Mouse (Mus musculus): ENCODE results near the gene Adat1. TPM values are rescaled to one million over a fixed set of nuclear protein-coding genes. Genes with fewer than 3 reads are reported as not detected.

Adat1 gene
- 4.9 and 6.0 TPM in 2 replicates for polyA plus RNA-seq (2014; fragmentation: Nextera tagmentation; extraction: Ambion mirVana)

DNA sequence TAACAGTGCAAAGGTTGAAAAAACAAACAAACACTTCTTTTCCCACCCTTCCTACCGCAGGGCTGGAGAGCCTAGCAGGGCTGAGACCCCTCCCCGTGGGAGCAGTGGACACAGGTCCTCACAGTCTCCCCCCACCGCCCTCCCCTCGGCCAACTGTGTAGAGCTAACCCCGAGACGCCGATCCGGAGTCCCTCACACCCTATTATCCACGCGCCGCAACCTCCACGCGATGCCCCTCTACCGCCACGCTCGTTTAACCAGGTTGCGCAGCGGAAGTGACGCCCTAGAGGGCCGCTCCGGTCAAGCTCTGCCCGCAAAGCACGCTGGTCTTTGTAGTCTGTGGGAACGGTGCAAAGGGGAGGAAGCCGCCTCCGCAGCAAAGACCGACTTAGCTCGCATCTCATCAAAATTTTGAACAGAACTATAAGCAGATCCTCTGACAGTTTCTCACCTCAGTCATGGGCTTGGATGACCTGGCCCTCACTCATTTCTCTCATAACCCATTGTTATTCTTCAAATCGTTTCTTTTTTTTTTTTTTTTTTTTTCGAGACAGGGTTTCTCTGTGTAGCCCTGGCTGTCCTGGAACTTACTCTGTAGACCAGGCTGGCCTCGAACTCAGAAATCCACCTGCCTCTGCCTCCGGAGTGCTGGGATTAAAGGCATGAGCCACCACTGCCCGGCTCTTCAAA is at the start of gene Adat1:
Gene Adat1, minus strand, starts transcription at position 290 of the 690 bp plus-strand sequence.
- peak within 1 kb of the TSS; percentile 39; the same call in 1 of the 2 replicates for H3K27ac ChIP-seq
- H3K4me2 ChIP-seq (replicated peaks): peak within 1 kb of the TSS; percentile 71
- peaks cover 65% of the 10 kb centered on the region for H3K36me3 ChIP-seq (replicated peaks; ENCODE audit: control insufficient read depth, insufficient read depth)
- peaks cover 5% of the 10 kb centered on the region; the same call in 1 of the 2 replicates for H3K4me1 ChIP-seq (replicated peaks; ENCODE audit: control insufficient read depth, insufficient read depth, low read length)
- WGBS: 4% methylated on average over 32 of the region's 33 CpGs
- H3K4me3 ChIP-seq (replicated peaks; ENCODE audit: low read length): peak within 1 kb of the TSS; percentile 63
- no peaks in the 10 kb centered on the region for H3K27me3 ChIP-seq (ENCODE audit: control insufficient read depth, insufficient read depth, low read length)
- no peaks in the 10 kb centered on the region for H3K9me3 ChIP-seq (ENCODE audit: control insufficient read depth, low read length)
- DNase-seq (ENCODE audit: low spot score) (peak; percentile 90), ATAC-seq (ENCODE audit: low FRiP score) (peak; percentile 97)
- peak within 1 kb of the TSS; percentile 82 for H3K9ac ChIP-seq

DNA sequence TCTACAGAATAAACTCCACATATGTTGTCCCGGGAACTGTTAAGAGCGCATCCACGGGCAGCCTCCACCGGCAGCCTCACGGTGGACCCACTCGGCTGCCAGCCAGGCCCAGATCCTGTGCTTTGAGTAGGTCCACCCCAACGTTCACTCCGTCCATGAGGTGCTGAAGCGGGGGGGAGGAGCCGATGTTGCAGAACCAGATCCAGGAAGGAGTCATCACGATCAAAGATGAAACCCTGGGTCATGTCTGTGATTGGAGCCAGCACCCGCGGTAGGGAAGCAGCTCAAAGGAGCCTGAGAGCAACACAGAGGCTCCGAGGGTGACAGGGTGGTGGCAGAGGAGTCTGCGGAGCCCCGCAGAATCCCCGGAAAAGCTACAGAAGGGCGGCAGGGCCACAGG is 45.4 kb upstream of the Adat1 start:
- Histone ChIP-seq H3K27ac (no peak overlapping the region), H3K9me3 (ENCODE audit: control insufficient read depth, low read length) (no peaks in the 10 kb centered on the region), H3K27me3 (ENCODE audit: control insufficient read depth, insufficient read depth, low read length) (no peaks in the 10 kb centered on the region), H3K4me1 (replicated peaks; ENCODE audit: control insufficient read depth, insufficient read depth, low read length) (no peaks in the 10 kb centered on the region), H3K4me3 (replicated peaks; ENCODE audit: low read length) (no peak overlapping the region), H3K36me3 (replicated peaks; ENCODE audit: control insufficient read depth, insufficient read depth) (no peaks in the 10 kb centered on the region), H3K9ac (no peak overlapping the region), H3K4me2 (replicated peaks) (no peak overlapping the region)
- ATAC-seq (ENCODE audit: low FRiP score): no peak
- no peak for DNase-seq (ENCODE audit: low spot score)
- 83% methylated on average over 18 of the region's 18 CpGs for WGBS

DNA sequence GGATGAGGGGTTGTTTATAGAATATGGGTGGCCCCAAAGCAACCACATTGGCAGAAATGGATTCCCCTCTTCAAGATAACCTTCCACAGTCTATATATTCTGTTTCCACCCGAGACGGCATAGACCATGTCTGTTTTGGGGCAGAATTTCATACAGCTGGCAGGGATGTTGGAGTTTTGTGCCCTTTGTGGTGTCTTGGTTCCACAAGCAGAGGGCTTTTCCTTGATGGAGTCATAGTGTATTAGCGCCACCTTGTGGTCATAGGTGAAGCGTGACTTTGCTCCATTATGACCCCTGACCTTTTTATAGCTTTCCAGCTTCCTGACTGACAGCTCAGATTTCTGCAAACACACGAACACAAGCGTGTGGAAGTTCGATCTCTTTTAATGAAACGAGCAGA is 42.5 kb upstream of the Adat1 start:
- Histone ChIP-seq H3K9me3 (ENCODE audit: control insufficient read depth, low read length) (no peaks in the 10 kb centered on the region), H3K4me3 (replicated peaks; ENCODE audit: low read length) (no peak overlapping the region), H3K27me3 (ENCODE audit: control insufficient read depth, insufficient read depth, low read length) (no peaks in the 10 kb centered on the region), H3K36me3 (replicated peaks; ENCODE audit: control insufficient read depth, insufficient read depth) (no peaks in the 10 kb centered on the region), H3K4me1 (replicated peaks; ENCODE audit: control insufficient read depth, insufficient read depth, low read length) (no peaks in the 10 kb centered on the region), H3K4me2 (replicated peaks) (no peak overlapping the region), H3K27ac (no peak overlapping the region), H3K9ac (no peak overlapping the region)
- ATAC-seq (ENCODE audit: low FRiP score) (no peak), DNase-seq (ENCODE audit: low spot score) (peak; percentile 64)
- WGBS: 14% methylated on average over 8 of the region's 8 CpGs

DNA sequence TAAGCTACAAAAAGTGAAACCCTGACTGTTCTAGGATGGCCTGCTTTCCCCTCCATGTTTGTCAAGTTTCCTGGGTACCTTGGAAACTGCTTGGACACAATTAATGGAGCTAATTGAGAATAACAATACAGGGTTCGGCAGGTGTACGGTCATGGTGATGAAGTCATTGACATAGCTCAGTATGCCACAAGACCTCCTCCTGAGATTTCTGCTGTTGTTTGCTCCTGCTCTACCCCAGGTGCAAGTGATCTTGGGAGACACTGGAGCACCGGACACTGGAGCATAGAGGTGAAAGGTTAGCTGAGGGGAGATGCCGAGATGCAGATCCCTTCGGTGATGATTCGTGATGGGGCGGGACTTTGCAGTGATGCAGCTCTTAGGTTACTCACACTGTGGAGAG is 41.0 kb upstream of the Adat1 start:
- H3K9ac ChIP-seq: no peak overlapping the region
- H3K4me3 ChIP-seq (replicated peaks; ENCODE audit: low read length): no peak overlapping the region
- H3K4me1 ChIP-seq (replicated peaks; ENCODE audit: control insufficient read depth, insufficient read depth, low read length): no peaks in the 10 kb centered on the region
- no peaks in the 10 kb centered on the region for H3K27me3 ChIP-seq (ENCODE audit: control insufficient read depth, insufficient read depth, low read length)
- DNase-seq (ENCODE audit: low spot score): no peak
- H3K36me3 ChIP-seq (replicated peaks; ENCODE audit: control insufficient read depth, insufficient read depth): no peaks in the 10 kb centered on the region
- WGBS: 43% methylated on average over 7 of the region's 7 CpGs
- no peak for ATAC-seq (ENCODE audit: low FRiP score)
- no peaks in the 10 kb centered on the region for H3K9me3 ChIP-seq (ENCODE audit: control insufficient read depth, low read length)
- no peak overlapping the region for H3K4me2 ChIP-seq (replicated peaks)
- no peak overlapping the region for H3K27ac ChIP-seq

DNA sequence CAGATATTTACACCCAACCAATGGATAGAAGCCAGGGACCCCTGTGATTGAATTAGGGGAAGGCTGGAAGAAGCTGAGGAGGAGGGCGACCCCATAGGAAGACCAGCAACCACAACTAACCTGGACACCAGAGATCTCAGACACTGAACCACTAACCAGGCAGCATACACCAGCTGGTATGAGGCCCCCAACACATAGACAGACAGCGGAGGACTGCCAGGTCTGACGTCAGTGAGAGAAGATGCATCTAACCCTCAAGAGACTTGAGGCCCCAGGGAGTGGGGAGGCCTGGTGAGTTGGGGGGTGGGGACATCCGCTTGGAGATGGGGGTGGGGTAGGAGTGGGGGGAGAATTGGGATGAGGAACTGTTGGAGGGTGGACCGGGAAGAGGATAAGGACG is 38.6 kb upstream of the Adat1 start:
- Histone ChIP-seq H3K4me2 (replicated peaks) (no peak overlapping the region), H3K4me1 (replicated peaks; ENCODE audit: control insufficient read depth, insufficient read depth, low read length) (no peaks in the 10 kb centered on the region), H3K36me3 (replicated peaks; ENCODE audit: control insufficient read depth, insufficient read depth) (no peaks in the 10 kb centered on the region), H3K9ac (no peak overlapping the region), H3K27ac (no peak overlapping the region), H3K4me3 (replicated peaks; ENCODE audit: low read length) (no peak overlapping the region), H3K27me3 (ENCODE audit: control insufficient read depth, insufficient read depth, low read length) (no peaks in the 10 kb centered on the region), H3K9me3 (ENCODE audit: control insufficient read depth, low read length) (no peaks in the 10 kb centered on the region)
- DNase-seq (ENCODE audit: low spot score) (no peak), ATAC-seq (ENCODE audit: low FRiP score) (no peak)
- 56% methylated on average over 6 of the region's 6 CpGs for WGBS

DNA sequence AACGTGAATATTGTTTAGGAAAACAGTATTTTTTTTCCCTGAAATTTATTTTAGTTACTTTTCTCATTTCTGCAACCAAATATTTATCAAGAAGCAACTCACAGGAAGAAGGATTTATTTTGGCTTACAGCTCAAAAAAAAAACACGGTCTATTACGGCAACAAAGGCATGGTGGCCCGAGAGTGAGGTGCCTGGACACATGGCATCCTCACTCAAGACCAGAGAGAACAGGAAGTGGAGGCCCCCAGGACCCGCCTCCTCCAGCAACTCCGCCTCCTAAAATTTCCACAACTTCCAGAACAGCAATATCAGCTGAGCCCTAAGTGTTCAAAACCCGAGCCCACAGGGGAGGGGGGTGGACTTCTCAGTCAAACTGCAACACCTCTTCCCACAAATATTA is 37.4 kb upstream of the Adat1 start:
- Histone ChIP-seq H3K4me3 (replicated peaks; ENCODE audit: low read length) (no peak overlapping the region), H3K27ac (no peak overlapping the region), H3K4me2 (replicated peaks) (no peak overlapping the region), H3K27me3 (ENCODE audit: control insufficient read depth, insufficient read depth, low read length) (no peaks in the 10 kb centered on the region), H3K4me1 (replicated peaks; ENCODE audit: control insufficient read depth, insufficient read depth, low read length) (no peaks in the 10 kb centered on the region), H3K36me3 (replicated peaks; ENCODE audit: control insufficient read depth, insufficient read depth) (no peaks in the 10 kb centered on the region), H3K9ac (no peak overlapping the region), H3K9me3 (ENCODE audit: control insufficient read depth, low read length) (no peaks in the 10 kb centered on the region)
- no peak for ATAC-seq (ENCODE audit: low FRiP score)
- DNase-seq (ENCODE audit: low spot score): no peak
- 90% methylated on average over 7 of the region's 7 CpGs for WGBS

DNA sequence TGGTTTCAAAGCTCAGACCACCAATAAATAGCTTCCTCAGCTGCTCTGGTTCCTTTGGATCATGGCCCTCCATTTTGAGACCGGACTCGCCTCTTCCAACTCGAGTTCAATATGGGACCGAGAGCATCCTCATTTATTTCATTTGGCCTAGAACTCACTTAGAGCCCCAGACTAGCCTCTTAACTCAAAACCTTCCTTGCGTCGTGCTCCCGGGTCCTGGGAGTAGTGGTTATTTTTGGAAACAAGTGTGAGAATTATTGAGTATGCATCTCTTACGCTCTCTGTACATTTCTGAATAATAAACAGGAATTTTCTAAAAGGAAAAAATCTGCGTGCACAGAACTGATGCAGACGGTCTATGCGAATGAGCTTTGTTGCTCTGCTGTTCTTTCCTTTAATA is 22.8 kb upstream of the Adat1 start, which contains the start of gene Gm6793:
Gene Gm6793, minus strand, starts transcription at position 101 of the 400 bp plus-strand sequence.
- H3K4me1 ChIP-seq (replicated peaks; ENCODE audit: control insufficient read depth, insufficient read depth, low read length): peaks cover 19% of the 10 kb centered on the region
- H3K4me2 ChIP-seq (replicated peaks): no peak within 1 kb of the TSS
- no peaks in the 10 kb centered on the region for H3K27me3 ChIP-seq (ENCODE audit: control insufficient read depth, insufficient read depth, low read length)
- no peak within 1 kb of the TSS for H3K27ac ChIP-seq
- H3K4me3 ChIP-seq (replicated peaks; ENCODE audit: low read length): no peak within 1 kb of the TSS
- no peaks in the 10 kb centered on the region for H3K9me3 ChIP-seq (ENCODE audit: control insufficient read depth, low read length)
- H3K36me3 ChIP-seq (replicated peaks; ENCODE audit: control insufficient read depth, insufficient read depth): peaks cover 48% of the 10 kb centered on the region
- H3K9ac ChIP-seq: no peak within 1 kb of the TSS
- DNase-seq (ENCODE audit: low spot score) (no peak), ATAC-seq (ENCODE audit: low FRiP score) (no peak)
- WGBS: 96% methylated on average over 11 of the region's 11 CpGs

DNA sequence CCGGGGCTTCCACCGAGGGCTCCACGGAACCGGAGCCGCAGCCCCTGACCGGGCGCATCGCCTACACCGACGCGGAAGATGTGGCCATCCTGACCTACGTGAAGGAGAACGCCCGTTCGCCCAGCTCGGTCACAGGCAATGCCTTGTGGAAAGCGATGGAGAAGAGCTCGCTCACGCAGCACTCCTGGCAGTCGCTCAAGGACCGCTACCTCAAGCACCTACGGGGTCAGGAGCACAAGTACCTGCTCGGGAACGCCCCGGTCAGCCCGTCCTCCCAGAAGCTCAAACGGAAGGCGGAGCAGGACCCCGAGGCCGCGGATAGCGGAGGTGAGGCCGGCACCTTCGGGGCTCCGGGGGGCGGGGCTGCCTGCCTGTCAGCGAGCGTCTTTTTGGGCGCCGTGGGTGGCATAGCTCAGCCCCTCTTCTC is 19.7 kb upstream of the Adat1 start:
- peak overlapping the region; percentile 77 for H3K27ac ChIP-seq
- DNase-seq (ENCODE audit: low spot score): no peak
- H3K36me3 ChIP-seq (replicated peaks; ENCODE audit: control insufficient read depth, insufficient read depth): peaks cover 17% of the 10 kb centered on the region
- under 1% methylated on average over 39 of the region's 40 CpGs for WGBS
- no peaks in the 10 kb centered on the region for H3K27me3 ChIP-seq (ENCODE audit: control insufficient read depth, insufficient read depth, low read length)
- no peaks in the 10 kb centered on the region for H3K9me3 ChIP-seq (ENCODE audit: control insufficient read depth, low read length)
- peaks cover 19% of the 10 kb centered on the region for H3K4me1 ChIP-seq (replicated peaks; ENCODE audit: control insufficient read depth, insufficient read depth, low read length)
- H3K4me3 ChIP-seq (replicated peaks; ENCODE audit: low read length): peak overlapping the region; percentile 88
- peak overlapping the region; percentile 89 for H3K4me2 ChIP-seq (replicated peaks)
- H3K9ac ChIP-seq: peak overlapping the region; percentile 91
- ATAC-seq (ENCODE audit: low FRiP score): no peak; the same call in 1 of the 2 replicates

DNA sequence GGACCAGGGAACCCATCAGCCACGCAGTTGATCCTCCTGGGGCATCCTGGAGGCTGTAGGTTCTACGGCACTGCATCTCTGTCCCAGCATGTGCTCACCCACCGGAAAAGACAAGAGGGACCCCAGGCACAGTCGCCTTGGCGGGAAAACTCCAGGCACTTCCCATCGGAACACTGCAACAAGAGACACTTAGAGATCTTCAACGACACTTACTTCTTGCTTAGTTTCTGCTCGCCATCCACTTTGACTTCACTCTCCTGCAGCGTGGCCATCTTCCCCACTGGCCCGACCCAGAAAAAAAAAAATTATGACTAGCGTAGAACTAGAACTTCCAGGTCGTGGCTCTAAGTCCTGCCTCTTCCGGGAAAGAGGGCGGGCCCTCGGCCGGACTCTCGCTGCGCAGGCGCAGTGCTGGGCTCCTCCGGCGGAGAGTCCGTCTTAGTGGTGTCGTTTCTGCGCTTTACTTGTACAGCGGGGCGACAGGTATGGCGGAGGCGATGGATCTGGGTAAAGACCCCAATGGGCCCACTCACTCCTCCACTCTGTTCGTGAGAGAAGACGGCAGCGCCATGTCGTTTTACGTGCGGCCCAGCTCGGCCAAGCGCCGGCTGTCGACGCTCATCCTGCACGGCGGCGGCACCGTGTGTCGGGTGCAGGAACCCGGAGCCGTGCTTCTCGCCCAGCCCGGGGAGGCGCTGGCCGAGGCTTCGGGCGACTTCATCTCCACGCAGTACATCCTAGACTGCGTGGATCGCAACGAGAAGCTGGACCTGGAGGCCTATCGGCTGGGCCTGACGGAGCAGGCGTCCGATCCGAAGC is 19.1 kb upstream of the Adat1 start, which contains the start of the genes Kars and Terf2ip:
Gene Kars, minus strand, starts transcription at position 327 of the 819 bp plus-strand sequence.
Gene Terf2ip, plus strand, starts transcription at position 402 of the 819 bp plus-strand sequence.
- WGBS: under 1% methylated on average over 61 of the region's 61 CpGs
- Histone ChIP-seq H3K27me3 (ENCODE audit: control insufficient read depth, insufficient read depth, low read length) (no peaks in the 10 kb centered on the region), H3K9ac (peak within 1 kb of the TSS; percentile 91), H3K4me2 (replicated peaks) (peak within 1 kb of the TSS; percentile 89), H3K27ac (peak within 1 kb of the TSS; percentile 77), H3K4me1 (replicated peaks; ENCODE audit: control insufficient read depth, insufficient read depth, low read length) (peaks cover 19% of the 10 kb centered on the region), H3K4me3 (replicated peaks; ENCODE audit: low read length) (peak within 1 kb of the TSS; percentile 88), H3K9me3 (ENCODE audit: control insufficient read depth, low read length) (no peaks in the 10 kb centered on the region), H3K36me3 (replicated peaks; ENCODE audit: control insufficient read depth, insufficient read depth) (peaks cover 11% of the 10 kb centered on the region)
- ATAC-seq (ENCODE audit: low FRiP score) (peak; percentile 93), DNase-seq (ENCODE audit: low spot score) (peak; percentile 96)
